Mouse (Mus musculus): ENCODE results near the gene Numa1. TPM values are rescaled to one million over a fixed set of nuclear protein-coding genes. Genes with fewer than 3 reads are reported as not detected.

Numa1 gene
- polyA plus RNA-seq, 1 experiment: 160 TPM

GRCm38 (mm10) chr7:102061353-102061752, 127.4 kb downstream of the Numa1 start:
- Histone ChIP-seq H3K9me3 (replicated peaks; ENCODE audit: control insufficient read depth, insufficient read depth, low read length, poor library complexity, severe bottlenecking) (no peaks in the 10 kb centered on the region), H3K4me1 (ENCODE audit: control insufficient read depth, insufficient read depth, low read length) (no peaks in the 10 kb centered on the region), H3K27me3 (ENCODE audit: control insufficient read depth, insufficient read depth, low read length, poor library complexity, severe bottlenecking) (no peaks in the 10 kb centered on the region), H3K9ac (ENCODE audit: low read depth, poor library complexity, severe bottlenecking) (no peak overlapping the region), H3K27ac (ENCODE audit: insufficient read depth, low read length) (no peak overlapping the region), H3K36me3 (ENCODE audit: control insufficient read depth, insufficient read depth, low read length, poor library complexity, severe bottlenecking) (no peaks in the 10 kb centered on the region; the same call in 1 of the 2 replicates), H3K4me3 (ENCODE audit: low read depth, low read length) (no peak overlapping the region)
- TF ChIP-seq CTCF (IDR thresholded peaks at IDR 0.05; ENCODE audit: low read depth, low read length) (no peak), POLR2A (IDR thresholded peaks at IDR 0.05; ENCODE audit: insufficient read depth, low read length) (no peak), EP300 (IDR thresholded peaks at IDR 0.05; ENCODE audit: insufficient read depth, low read depth, low read length) (no peak)

- no peak overlapping the region for H3K9ac ChIP-seq (ENCODE audit: low read depth, poor library complexity, severe bottlenecking)
- no peaks in the 10 kb centered on the region for H3K27me3 ChIP-seq (ENCODE audit: control insufficient read depth, insufficient read depth, low read length, poor library complexity, severe bottlenecking)
- H3K4me1 ChIP-seq (ENCODE audit: control insufficient read depth, insufficient read depth, low read length): no peaks in the 10 kb centered on the region
- H3K27ac ChIP-seq (ENCODE audit: insufficient read depth, low read length): no peak overlapping the region
- H3K4me3 ChIP-seq (ENCODE audit: low read depth, low read length): no peak overlapping the region
- no peaks in the 10 kb centered on the region for H3K9me3 ChIP-seq (replicated peaks; ENCODE audit: control insufficient read depth, insufficient read depth, low read length, poor library complexity, severe bottlenecking)
- no peak for TF ChIP-seq EP300 (IDR thresholded peaks at IDR 0.05; ENCODE audit: insufficient read depth, low read depth, low read length)
- TF ChIP-seq POLR2A (IDR thresholded peaks at IDR 0.05; ENCODE audit: insufficient read depth, low read length): no peak
- no peak for TF ChIP-seq CTCF (IDR thresholded peaks at IDR 0.05; ENCODE audit: low read depth, low read length)
- H3K36me3 ChIP-seq (ENCODE audit: control insufficient read depth, insufficient read depth, low read length, poor library complexity, severe bottlenecking): no peaks in the 10 kb centered on the region; the same call in 1 of the 2 replicates
These were observed 128.3 kb downstream of the Numa1 start for GRCm38 (mm10) chr7:102062203-102062602.

GRCm38 (mm10) chr7:102063891-102064290, 130.0 kb downstream of the Numa1 start:
- H3K27ac ChIP-seq (ENCODE audit: insufficient read depth, low read length): no peak overlapping the region
- 0 out of 2 replicates have a peak overlapping the region, but pooled peaks have one; percentile 55 for H3K9ac ChIP-seq (ENCODE audit: low read depth, poor library complexity, severe bottlenecking)
- TF ChIP-seq CTCF (IDR thresholded peaks at IDR 0.05; ENCODE audit: low read depth, low read length) (no peak), EP300 (IDR thresholded peaks at IDR 0.05; ENCODE audit: insufficient read depth, low read depth, low read length) (no peak), POLR2A (IDR thresholded peaks at IDR 0.05; ENCODE audit: insufficient read depth, low read length) (no peak)
- H3K36me3 ChIP-seq (ENCODE audit: control insufficient read depth, insufficient read depth, low read length, poor library complexity, severe bottlenecking): peaks cover 2% of the 10 kb centered on the region; the same call in 1 of the 2 replicates
- no peaks in the 10 kb centered on the region for H3K27me3 ChIP-seq (ENCODE audit: control insufficient read depth, insufficient read depth, low read length, poor library complexity, severe bottlenecking)
- no peaks in the 10 kb centered on the region for H3K4me1 ChIP-seq (ENCODE audit: control insufficient read depth, insufficient read depth, low read length)
- no peaks in the 10 kb centered on the region for H3K9me3 ChIP-seq (replicated peaks; ENCODE audit: control insufficient read depth, insufficient read depth, low read length, poor library complexity, severe bottlenecking)
- H3K4me3 ChIP-seq (ENCODE audit: low read depth, low read length): no peak overlapping the region

Other genes with a start within 250 kb of the Numa1 start
- 6.5 and 9.6 TPM in 2 replicates for gene Phox2a, start 115.8 kb upstream of the Numa1 start, polyA plus RNA-seq (2011; ENCODE audit: insufficient read depth, insufficient read length, low read depth, missing spikeins)
- 64.0 and 67.9 TPM in 2 replicates for gene Inppl1, start 95.9 kb upstream of the Numa1 start, polyA plus RNA-seq (2011; ENCODE audit: insufficient read depth, insufficient read length, low read depth, missing spikeins)
- 1.2 TPM in 2 replicates for gene Folr2, start 76.9 kb upstream of the Numa1 start, polyA plus RNA-seq (2011; ENCODE audit: insufficient read depth, insufficient read length, low read depth, missing spikeins)
- 70.7 and 96.2 TPM in 2 replicates for gene Anapc15, start 70.4 kb upstream of the Numa1 start, polyA plus RNA-seq (2011; ENCODE audit: insufficient read depth, insufficient read length, low read depth, missing spikeins)
- gene Folr1, start 63.3 kb upstream of the Numa1 start, polyA plus RNA-seq (2011; ENCODE audit: insufficient read depth, insufficient read length, low read depth, missing spikeins): 54.6 and 59.8 TPM in 2 replicates
- 80.9 and 85.9 TPM in 2 replicates for gene Lamtor1, start 28.2 kb upstream of the Numa1 start, polyA plus RNA-seq (2011; ENCODE audit: insufficient read depth, insufficient read length, low read depth, missing spikeins)
- gene Tomt, start 27.8 kb upstream of the Numa1 start, polyA plus RNA-seq (2011; ENCODE audit: insufficient read depth, insufficient read length, low read depth, missing spikeins): not detected in 2 replicates
- gene Lrrc51, start 216 bp upstream of the Numa1 start, polyA plus RNA-seq (2011; ENCODE audit: insufficient read depth, insufficient read length, low read depth, missing spikeins): 6.7 and 7.5 TPM in 2 replicates
- gene Il18bp, start 84.6 kb downstream of the Numa1 start, polyA plus RNA-seq (2011; ENCODE audit: insufficient read depth, insufficient read length, low read depth, missing spikeins): 6.3 TPM in 2 replicates
- 21.9 and 27.1 TPM in 2 replicates for gene Rnf121, start 131.4 kb downstream of the Numa1 start, polyA plus RNA-seq (2011; ENCODE audit: insufficient read depth, insufficient read length, low read depth, missing spikeins)
- 43.9 and 54.2 TPM in 2 replicates for gene Xndc1, start 131.4 kb downstream of the Numa1 start, polyA plus RNA-seq (2011; ENCODE audit: insufficient read depth, insufficient read length, low read depth, missing spikeins)
- 0.76 and 1.3 TPM in 2 replicates for gene Xntrpc, start 131.6 kb downstream of the Numa1 start, polyA plus RNA-seq (2011; ENCODE audit: insufficient read depth, insufficient read length, low read depth, missing spikeins)
- gene Trpc2, start 149.0 kb downstream of the Numa1 start, polyA plus RNA-seq (2011; ENCODE audit: insufficient read depth, insufficient read length, low read depth, missing spikeins): not detected in 2 replicates
- gene Art1, start 167.6 kb downstream of the Numa1 start, polyA plus RNA-seq (2011; ENCODE audit: insufficient read depth, insufficient read length, low read depth, missing spikeins): 0.94 and 0.99 TPM in 2 replicates
- gene Art5, start 175.4 kb downstream of the Numa1 start, polyA plus RNA-seq (2011; ENCODE audit: insufficient read depth, insufficient read length, low read depth, missing spikeins): 2.7 and 3.7 TPM in 2 replicates
- gene Chrna10, start 182.7 kb downstream of the Numa1 start, polyA plus RNA-seq (2011; ENCODE audit: insufficient read depth, insufficient read length, low read depth, missing spikeins): not detected in 2 replicates